Comparison of ENCODE assay signal across 25 mouse cellular contexts in genomic region chr2:38502747-38503146, GRCm38 (mm10).
"Had no signal": no experiment of that assay in that cellular context is flagged by ENCODE, and none has a peak within 500 bp of the region (broad histone marks: within the 10 kb centered on the region; RNA-seq: fewer than 3 reads in every experiment).

No protein-coding gene starts in this region.

- DNase-seq: forebrain, postnatal 0 days; gastrocnemius, postnatal 14 days; gastrocnemius, postnatal 36 days; heart, adult 11 months; heart, adult 2 months; heart, postnatal 14 days; heart, postnatal 36 days; kidney, adult 11 months; kidney, adult 2 months; kidney, adult 9 months; kidney, postnatal 14 days; kidney, postnatal 36 days; layer of hippocampus, adult 9-11 months; layer of hippocampus, postnatal 36 days; left cerebral cortex, postnatal 4 days had no signal

- ATAC-seq: forebrain, embryonic 15.5 days; forebrain, postnatal 0 days; hindbrain, postnatal 0 days had no signal

- H3K4me2 ChIP-seq: forebrain, embryonic 15.5 days; heart, embryonic 11.5 days; heart, embryonic 13.5 days; heart, embryonic 15.5 days; hindbrain, embryonic 13.5 days; hindbrain, embryonic 15.5 days; kidney, embryonic 15.5 days; limb, embryonic 13.5 days had no signal

- H3K27ac ChIP-seq: forebrain, embryonic 15.5 days; heart, adult 2 months; heart, embryonic 13.5 days; heart, embryonic 15.5 days; hindbrain, embryonic 13.5 days; hindbrain, embryonic 15.5 days; hindbrain, postnatal 0 days; kidney, embryonic 15.5 days; kidney, postnatal 0 days had no signal

- H3K4me1 ChIP-seq: forebrain, embryonic 15.5 days; hindbrain, embryonic 13.5 days; hindbrain, embryonic 15.5 days; kidney, embryonic 15.5 days had no signal

- H3K9ac ChIP-seq: forebrain, embryonic 15.5 days; forebrain, postnatal 0 days; heart, embryonic 13.5 days; heart, embryonic 15.5 days; hindbrain, embryonic 13.5 days; hindbrain, embryonic 15.5 days; kidney, embryonic 15.5 days; limb, embryonic 13.5 days had no signal

- H3K36me3 ChIP-seq: forebrain, embryonic 15.5 days; heart, embryonic 13.5 days; heart, embryonic 15.5 days; hindbrain, embryonic 13.5 days; hindbrain, embryonic 15.5 days; kidney, embryonic 15.5 days; limb, embryonic 13.5 days had no signal

- H3K27me3 ChIP-seq: forebrain, embryonic 15.5 days; heart, embryonic 15.5 days; hindbrain, embryonic 15.5 days; kidney, embryonic 15.5 days; limb, embryonic 13.5 days had no signal

- H3K4me3 ChIP-seq: forebrain, embryonic 15.5 days; heart, adult 2 months; heart, embryonic 13.5 days; heart, embryonic 15.5 days; hindbrain, embryonic 13.5 days; hindbrain, embryonic 15.5 days; kidney, embryonic 15.5 days; limb, embryonic 13.5 days had no signal

- H3K9me3 ChIP-seq: forebrain, embryonic 15.5 days; heart, embryonic 13.5 days; heart, embryonic 15.5 days; hindbrain, embryonic 13.5 days; hindbrain, embryonic 15.5 days; kidney, embryonic 15.5 days; limb, embryonic 13.5 days had no signal
